Mouse (Mus musculus): ENCODE results near the gene Olfr1188.
A peak's percentile ranks its signal among the peaks of the same experiment; 100 is the strongest.

Olfr1188 gene

DNA sequence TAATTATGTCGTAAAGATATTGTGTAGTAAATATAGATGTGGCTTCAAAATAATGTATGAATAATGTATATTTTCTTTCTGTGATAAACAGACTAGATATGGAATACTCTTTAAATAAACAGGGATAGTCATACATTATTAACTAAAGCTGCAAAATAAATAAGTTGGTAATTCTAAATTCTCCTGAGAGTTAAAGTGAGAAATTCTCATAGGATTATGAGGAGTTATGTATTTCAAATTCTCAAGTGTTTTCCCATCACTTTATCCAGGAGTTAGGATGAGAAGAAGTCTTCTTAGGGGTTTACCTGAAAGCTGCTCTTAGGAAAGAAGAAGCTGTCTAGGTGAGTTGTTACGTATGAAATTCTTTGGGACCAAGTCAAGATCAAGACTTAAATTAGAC, at the start of gene Olfr1188:
Olfr1188 (plus strand) TSS at position 301 of the 400 bp plus-strand sequence.
- DNase-seq (ENCODE audit: low spot score) = no peak

GRCm38 (mm10) chr2:88518251-88518650, 38.5 kb upstream of the Olfr1188 start, which contains the start of gene Olfr1186:
Olfr1186 (plus strand) TSS chr2:88518551.
- DNase-seq (ENCODE audit: low spot score) = no peak

DNA sequence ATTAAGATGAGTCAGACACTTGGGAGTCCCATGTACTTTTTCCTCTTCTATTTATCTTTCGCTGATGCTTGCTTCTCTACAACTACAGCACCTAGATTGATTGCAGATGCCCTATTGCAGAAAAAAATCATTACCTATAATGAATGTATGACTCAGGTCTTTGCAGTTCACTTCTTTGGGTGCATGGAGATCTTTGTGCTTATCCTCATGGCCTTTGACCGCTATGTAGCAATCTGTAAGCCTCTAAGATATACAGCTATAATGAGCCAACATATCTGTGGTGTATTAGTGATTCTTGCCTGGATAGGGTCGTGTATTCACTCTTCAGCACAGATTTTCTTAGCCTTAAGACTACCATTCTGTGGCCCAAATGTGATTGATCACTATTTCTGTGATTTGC, 31.0 kb upstream of the Olfr1188 start:
- DNase-seq (ENCODE audit: low spot score) = no peak

GRCm38 (mm10) chr2:88572696-88573095, 16.0 kb downstream of the Olfr1188 start:
- peak; percentile 31 for DNase-seq (ENCODE audit: low spot score)

DNA sequence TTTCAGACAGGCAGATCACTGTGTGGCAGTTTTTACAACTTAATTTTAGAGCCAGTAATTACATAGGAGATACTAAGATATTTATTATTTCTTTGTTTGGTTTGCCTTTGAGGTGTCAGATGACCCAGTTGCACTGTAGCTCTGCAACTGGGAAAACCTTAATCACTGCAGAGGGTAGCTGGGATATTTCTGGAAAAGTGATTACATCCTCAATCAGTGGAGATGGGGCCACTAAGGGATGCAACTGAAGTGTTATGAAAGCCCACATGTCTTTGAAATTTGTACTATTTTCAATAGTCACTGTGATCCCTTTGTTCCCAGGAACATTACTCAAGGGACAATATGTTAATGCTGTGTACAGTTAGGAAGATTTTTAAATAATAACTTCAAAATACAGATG, 29.4 kb downstream of the Olfr1188 start, which contains the start of gene Olfr1189:
Olfr1189 (plus strand) TSS at position 301 of the 400 bp plus-strand sequence.
- DNase-seq (ENCODE audit: low spot score) = no peak
